Mouse (Mus musculus): Measurements from ENCODE around the gene Kcnj9. TPM values are rescaled to one million over a fixed set of nuclear protein-coding genes. Genes with fewer than 3 reads are reported as not detected.

The Kcnj9 gene
- polyA plus RNA-seq, 1 experiment: not detected

- Histone ChIP-seq H3K4me3 (ENCODE audit: insufficient read depth, low read depth, low read length) (no peak overlapping the region), H3K27ac (replicated peaks; ENCODE audit: low read depth, low read length) (no peak overlapping the region), H3K4me1 (ENCODE audit: control insufficient read depth, insufficient read depth, insufficient read length, low read length) (no peaks in the 10 kb centered on the region)
Observed at GRCm38 (mm10) chr1:172343914-172344313, 14.8 kb upstream of the Kcnj9 start.

DNA sequence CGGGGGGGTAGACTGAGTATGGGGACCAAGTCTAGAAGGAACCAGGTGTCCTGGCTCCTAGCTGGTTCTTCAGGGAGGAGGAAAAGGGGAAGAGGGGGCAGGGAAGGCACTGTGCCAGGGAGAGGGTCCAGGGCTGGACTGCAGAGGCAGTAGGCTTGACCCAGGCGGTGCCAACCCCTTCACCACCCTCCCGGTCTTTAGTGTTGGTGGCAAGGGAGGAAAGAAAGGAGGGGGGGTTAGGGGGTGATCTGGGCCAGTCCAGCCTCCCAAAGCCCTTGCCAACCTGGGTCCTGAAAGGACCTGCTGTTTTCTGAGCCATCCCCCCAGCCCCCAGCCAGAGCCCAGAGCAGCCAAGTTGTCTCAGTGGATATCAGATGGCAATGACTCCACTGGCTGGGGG, 13.6 kb upstream of the Kcnj9 start:
- Histone ChIP-seq H3K4me1 (ENCODE audit: control insufficient read depth, insufficient read depth, insufficient read length, low read length) (no peaks in the 10 kb centered on the region), H3K27ac (replicated peaks; ENCODE audit: low read depth, low read length) (no peak overlapping the region), H3K4me3 (ENCODE audit: insufficient read depth, low read depth, low read length) (no peak overlapping the region)

DNA sequence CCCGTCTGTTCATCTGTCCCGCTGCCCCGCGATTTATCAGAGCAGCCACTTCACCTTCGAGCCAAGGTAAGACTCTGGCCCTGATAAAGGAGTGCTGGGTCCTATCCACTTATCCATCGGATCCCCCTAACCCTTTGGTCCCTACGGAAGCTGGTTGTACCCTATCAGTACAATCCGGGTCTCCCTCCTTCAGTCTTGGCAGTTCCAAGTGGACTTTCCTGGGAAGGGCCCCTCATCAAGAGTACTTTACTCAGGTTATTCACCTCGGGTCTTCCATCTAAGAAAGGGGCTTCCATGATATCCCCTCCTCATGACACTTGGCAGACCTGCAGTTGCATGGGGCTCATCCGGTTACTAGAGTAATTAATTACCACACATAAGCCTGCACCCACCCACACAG, 12.3 kb upstream of the Kcnj9 start:
- Histone ChIP-seq H3K27ac (replicated peaks; ENCODE audit: low read depth, low read length) (no peak overlapping the region), H3K4me3 (ENCODE audit: insufficient read depth, low read depth, low read length) (no peak overlapping the region), H3K4me1 (ENCODE audit: control insufficient read depth, insufficient read depth, insufficient read length, low read length) (no peaks in the 10 kb centered on the region)

DNA sequence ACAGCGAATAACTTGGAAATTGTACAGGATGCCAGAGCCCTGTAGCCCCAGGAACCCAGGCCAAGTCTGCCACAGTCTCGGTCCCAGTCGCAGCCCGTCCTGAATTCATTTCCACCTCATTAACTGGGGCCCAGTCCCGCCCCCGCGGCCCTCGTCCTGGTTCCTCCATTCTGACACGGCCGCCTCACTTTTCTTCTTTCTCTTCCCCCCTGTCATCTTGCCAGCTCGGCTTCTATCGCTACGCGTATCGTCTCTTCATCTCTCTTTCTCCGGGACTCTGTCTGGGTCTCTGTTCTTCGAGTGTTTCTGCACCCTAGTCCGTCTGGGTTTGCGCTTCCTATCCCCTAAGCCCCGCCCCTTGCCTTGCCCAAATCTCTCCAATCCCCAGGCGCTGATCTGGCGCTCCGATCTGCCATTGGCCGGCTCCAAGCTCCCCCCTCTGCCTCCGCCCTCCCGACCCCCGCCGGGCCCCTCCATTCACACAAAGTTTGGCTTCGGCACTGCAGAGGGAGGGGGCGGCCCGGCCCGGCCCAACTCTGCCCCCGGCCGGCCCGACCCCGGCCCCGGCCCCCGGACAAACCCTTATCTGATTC, 11.7 kb upstream of the Kcnj9 start, which contains the start of gene Kcnj10:
TSS of gene Kcnj10 (plus strand) at position 482 of the 593 bp plus-strand sequence.
- Histone ChIP-seq H3K4me1 (ENCODE audit: control insufficient read depth, insufficient read depth, insufficient read length, low read length) (no peaks in the 10 kb centered on the region), H3K27ac (replicated peaks; ENCODE audit: low read depth, low read length) (no peak within 1 kb of the TSS), H3K4me3 (ENCODE audit: insufficient read depth, low read depth, low read length) (peak within 1 kb of the TSS; percentile 28)

DNA sequence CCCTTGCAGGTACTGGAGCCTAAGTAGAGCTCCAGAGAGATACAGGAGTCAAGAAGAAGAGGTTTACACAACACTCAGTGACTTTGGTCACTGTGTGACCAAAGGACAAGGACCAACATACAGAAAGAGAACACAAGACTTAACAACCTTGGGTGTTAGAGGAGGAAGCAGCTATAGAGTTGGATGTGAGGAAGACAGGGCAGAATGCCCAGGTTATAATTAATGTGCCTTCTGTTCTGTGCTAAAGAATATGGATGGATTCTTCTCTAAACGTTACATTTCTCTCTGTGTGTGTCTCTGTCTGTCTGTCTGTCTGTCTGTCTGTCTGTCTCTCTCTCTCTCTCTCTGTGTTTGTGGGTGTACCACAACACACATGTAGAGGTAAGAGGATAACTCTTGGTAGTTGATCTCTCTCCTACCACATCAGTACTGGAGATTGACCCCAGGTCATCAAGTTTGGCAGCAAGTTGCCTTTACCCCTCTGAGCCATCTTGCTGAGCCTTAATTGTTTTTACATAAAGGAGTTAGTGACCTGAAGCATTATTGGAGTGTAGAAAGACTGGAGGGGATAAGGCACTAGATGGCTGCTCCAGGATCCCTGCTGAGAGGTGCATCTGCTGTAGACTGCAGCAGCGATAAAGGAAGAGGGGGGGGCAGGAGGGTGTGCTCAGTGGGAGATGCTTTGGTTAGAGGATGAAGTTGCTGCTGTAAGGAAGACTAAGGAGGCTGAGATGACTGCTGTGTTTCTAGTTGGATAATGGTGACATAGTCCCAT, 8.5 kb upstream of the Kcnj9 start:
- no peak overlapping the region for H3K27ac ChIP-seq (replicated peaks; ENCODE audit: low read depth, low read length)
- H3K4me1 ChIP-seq (ENCODE audit: control insufficient read depth, insufficient read depth, insufficient read length, low read length): no peaks in the 10 kb centered on the region
- H3K4me3 ChIP-seq (ENCODE audit: insufficient read depth, low read depth, low read length): no peak overlapping the region

GRCm38 (mm10) chr1:172335804-172336203, 6.7 kb upstream of the Kcnj9 start:
- no peak overlapping the region for H3K27ac ChIP-seq (replicated peaks; ENCODE audit: low read depth, low read length)
- H3K4me1 ChIP-seq (ENCODE audit: control insufficient read depth, insufficient read depth, insufficient read length, low read length): no peaks in the 10 kb centered on the region
- no peak overlapping the region for H3K4me3 ChIP-seq (ENCODE audit: insufficient read depth, low read depth, low read length)

GRCm38 (mm10) chr1:172333512-172333911, 4.4 kb upstream of the Kcnj9 start:
- Histone ChIP-seq H3K27ac (replicated peaks; ENCODE audit: low read depth, low read length) (no peak overlapping the region), H3K4me1 (ENCODE audit: control insufficient read depth, insufficient read depth, insufficient read length, low read length) (no peaks in the 10 kb centered on the region)

GRCm38 (mm10) chr1:172332925-172333324, 3.8 kb upstream of the Kcnj9 start:
- Histone ChIP-seq H3K4me3 (ENCODE audit: insufficient read depth, low read depth, low read length) (no peak overlapping the region), H3K4me1 (ENCODE audit: control insufficient read depth, insufficient read depth, insufficient read length, low read length) (no peaks in the 10 kb centered on the region), H3K27ac (replicated peaks; ENCODE audit: low read depth, low read length) (no peak overlapping the region)

More at GRCm38 (mm10) chr1:172333512-172333911, 4.4 kb upstream of the Kcnj9 start:
- H3K4me3 ChIP-seq (ENCODE audit: insufficient read depth, low read depth, low read length): no peak overlapping the region

- no peak overlapping the region for H3K4me3 ChIP-seq (ENCODE audit: insufficient read depth, low read depth, low read length)
- no peak overlapping the region for H3K27ac ChIP-seq (replicated peaks; ENCODE audit: low read depth, low read length)
- no peaks in the 10 kb centered on the region for H3K4me1 ChIP-seq (ENCODE audit: control insufficient read depth, insufficient read depth, insufficient read length, low read length)
Observed at GRCm38 (mm10) chr1:172331422-172331947, 2.4 kb upstream of the Kcnj9 start.

DNA sequence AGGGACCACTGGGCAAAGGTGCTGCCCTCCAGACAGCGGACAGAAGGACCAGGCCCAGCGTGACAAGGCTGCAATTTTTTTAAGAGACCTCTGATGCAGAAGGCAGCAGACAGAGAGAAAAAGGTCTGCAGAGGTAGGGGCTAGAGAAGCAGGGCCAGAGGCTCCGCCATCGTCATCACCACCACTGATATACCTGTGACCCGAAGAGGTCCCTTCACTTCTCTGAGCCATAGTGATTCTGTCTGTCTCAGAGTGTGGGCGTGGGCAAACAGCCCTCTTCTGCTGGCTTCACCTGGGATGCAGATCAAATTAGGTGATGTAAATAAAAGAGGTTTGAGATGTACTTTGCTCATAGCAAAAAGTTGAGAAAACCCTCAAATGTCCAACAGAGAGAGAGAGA, 498 bp upstream of the Kcnj9 start:
- H3K4me1 ChIP-seq (ENCODE audit: control insufficient read depth, insufficient read depth, insufficient read length, low read length): no peaks in the 10 kb centered on the region
- no peak overlapping the region for H3K27ac ChIP-seq (replicated peaks; ENCODE audit: low read depth, low read length)
- H3K4me3 ChIP-seq (ENCODE audit: insufficient read depth, low read depth, low read length): no peak overlapping the region

- Histone ChIP-seq H3K4me3 (ENCODE audit: insufficient read depth, low read depth, low read length) (no peak overlapping the region), H3K27ac (replicated peaks; ENCODE audit: low read depth, low read length) (no peak overlapping the region), H3K4me1 (ENCODE audit: control insufficient read depth, insufficient read depth, insufficient read length, low read length) (no peaks in the 10 kb centered on the region)
Observed at GRCm38 (mm10) chr1:172328461-172328860, 657 bp downstream of the Kcnj9 start.

GRCm38 (mm10) chr1:172328041-172328440, 1.1 kb downstream of the Kcnj9 start:
- Histone ChIP-seq H3K4me3 (ENCODE audit: insufficient read depth, low read depth, low read length) (no peak overlapping the region), H3K27ac (replicated peaks; ENCODE audit: low read depth, low read length) (no peak overlapping the region), H3K4me1 (ENCODE audit: control insufficient read depth, insufficient read depth, insufficient read length, low read length) (no peaks in the 10 kb centered on the region)

GRCm38 (mm10) chr1:172327206-172328001, 1.7 kb downstream of the Kcnj9 start:
- Histone ChIP-seq H3K27ac (replicated peaks; ENCODE audit: low read depth, low read length) (no peak overlapping the region), H3K4me3 (ENCODE audit: insufficient read depth, low read depth, low read length) (no peak overlapping the region), H3K4me1 (ENCODE audit: control insufficient read depth, insufficient read depth, insufficient read length, low read length) (no peaks in the 10 kb centered on the region)

DNA sequence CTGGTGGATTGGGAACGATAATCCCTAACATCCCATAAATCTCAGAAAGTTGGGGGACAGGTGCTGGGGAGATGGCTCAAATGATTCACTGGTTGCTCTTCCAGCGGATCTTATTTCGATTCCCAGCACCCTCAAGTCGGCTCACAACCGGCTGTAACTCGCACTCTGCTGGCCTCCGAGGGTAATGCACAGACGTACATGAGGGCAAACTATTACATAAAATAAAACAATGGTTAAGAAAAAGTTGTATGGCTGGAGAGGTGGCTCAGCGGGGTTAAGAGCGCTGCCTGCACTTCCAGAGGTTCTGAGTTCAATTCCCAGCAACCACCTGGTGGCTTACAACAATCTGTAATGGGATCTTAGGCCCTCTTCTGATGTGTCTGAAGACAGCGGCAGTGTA, 2.4 kb downstream of the Kcnj9 start:
- no peaks in the 10 kb centered on the region for H3K4me1 ChIP-seq (ENCODE audit: control insufficient read depth, insufficient read depth, insufficient read length, low read length)
- peak overlapping the region; percentile 46 for H3K4me3 ChIP-seq (ENCODE audit: insufficient read depth, low read depth, low read length)
- no peak overlapping the region for H3K27ac ChIP-seq (replicated peaks; ENCODE audit: low read depth, low read length)

Measured in brown adipose tissue, adult 24 weeks (tissue).